Mouse (Mus musculus) forebrain, embryonic 16.5 days (tissue): Measurements from ENCODE around the gene Gm27021. TPM values are rescaled to one million over a fixed set of nuclear protein-coding genes. Genes with fewer than 3 reads are reported as not detected.
A peak's percentile ranks its signal among the peaks of the same experiment; 100 is the strongest.

Source experiments
- ATAC-seq: fragments of 200-750 bp; cut with Nextera tagmentation; 2 replicates; pipeline ENCODE4 v1.8.0; 2017; ENCODE audit warnings: mild to moderate bottlenecking, moderate library complexity
- H3K27ac ChIP-seq: fragments of 300-500 bp; sonication (generic); 2 replicates; pipeline ENCODE4 v1.5.1; 2014; ENCODE audit warnings: low read length, control low read depth
- H3K27me3 ChIP-seq: fragments of 300-500 bp; sonication (generic); replicated peaks from 2 replicates; pipeline ENCODE4 v1.6.1; 2014; ENCODE audit warnings: low read length; ENCODE audit not compliant: control insufficient read depth, insufficient read depth
- H3K36me3 ChIP-seq: fragments of 300-500 bp; sonication (generic); 2 replicates; pipeline ENCODE4 v1.6.1; 2014; ENCODE audit not compliant: control insufficient read depth, insufficient read depth
- H3K4me1 ChIP-seq: fragments of 300-500 bp; sonication (generic); replicated peaks from 2 replicates; pipeline ENCODE4 v1.6.1; 2014; ENCODE audit warnings: low read length; ENCODE audit not compliant: control insufficient read depth, insufficient read depth
- H3K4me2 ChIP-seq: fragments of 300-500 bp; sonication (generic); 2 replicates; pipeline ENCODE4 v1.6.1; 2014; ENCODE audit warnings: mild to moderate bottlenecking, low read length, control low read depth
- H3K4me3 ChIP-seq: fragments of 300-500 bp; sonication (generic); replicated peaks from 2 replicates; pipeline ENCODE4 v1.5.1; 2014; ENCODE audit warnings: mild to moderate bottlenecking, low read length, control low read depth
- H3K9ac ChIP-seq: fragments of 300-500 bp; sonication (generic); replicated peaks from 2 replicates; pipeline ENCODE4 v1.6.1; 2014; ENCODE audit warnings: low read depth, low read length, control low read depth
- H3K9me3 ChIP-seq: fragments of 300-500 bp; sonication (generic); 2 replicates; pipeline ENCODE4 v1.6.1; 2016; ENCODE audit warnings: low read length; ENCODE audit not compliant: control insufficient read depth
- WGBS: fragments of 180-500 bp; shearing (Covaris S2); extraction: QIAGEN DNeasy Blood & Tissue Kit; methylation state at CpG from one replicate; pipeline ENCODE4 v1.1.7; 2014; 5-methylcytosine and 5-hydroxymethylcytosine counted together
- polyA plus RNA-seq: library from polyadenylated mRNA; unstranded; fragments of >200 nt; fragmentation: Nextera tagmentation; extraction: Ambion mirVana; gene quantifications from 2 replicates; pipeline ENCODE4 v1.2.1, GENCODE M21; 2015

Gene Gm27021
- polyA plus RNA-seq, 1 experiment from 2014 or later: 5.5 TPM

GRCm38 (mm10) chr8:120562680-120563347, 105.1 kb downstream of the Gm27021 start:
- H3K9ac ChIP-seq: no peak overlapping the region
- ATAC-seq: no peak
- peaks cover 88% of the 10 kb centered on the region for H3K4me1 ChIP-seq
- 69% methylated on average over 18 of the region's 18 CpGs for WGBS
- no peaks in the 10 kb centered on the region for H3K27me3 ChIP-seq
- peaks cover 6% of the 10 kb centered on the region for H3K36me3 ChIP-seq
- peak overlapping the region; percentile 52 for H3K27ac ChIP-seq
- H3K4me3 ChIP-seq: no peak overlapping the region
- no peaks in the 10 kb centered on the region for H3K9me3 ChIP-seq
- no peak overlapping the region for H3K4me2 ChIP-seq

DNA sequence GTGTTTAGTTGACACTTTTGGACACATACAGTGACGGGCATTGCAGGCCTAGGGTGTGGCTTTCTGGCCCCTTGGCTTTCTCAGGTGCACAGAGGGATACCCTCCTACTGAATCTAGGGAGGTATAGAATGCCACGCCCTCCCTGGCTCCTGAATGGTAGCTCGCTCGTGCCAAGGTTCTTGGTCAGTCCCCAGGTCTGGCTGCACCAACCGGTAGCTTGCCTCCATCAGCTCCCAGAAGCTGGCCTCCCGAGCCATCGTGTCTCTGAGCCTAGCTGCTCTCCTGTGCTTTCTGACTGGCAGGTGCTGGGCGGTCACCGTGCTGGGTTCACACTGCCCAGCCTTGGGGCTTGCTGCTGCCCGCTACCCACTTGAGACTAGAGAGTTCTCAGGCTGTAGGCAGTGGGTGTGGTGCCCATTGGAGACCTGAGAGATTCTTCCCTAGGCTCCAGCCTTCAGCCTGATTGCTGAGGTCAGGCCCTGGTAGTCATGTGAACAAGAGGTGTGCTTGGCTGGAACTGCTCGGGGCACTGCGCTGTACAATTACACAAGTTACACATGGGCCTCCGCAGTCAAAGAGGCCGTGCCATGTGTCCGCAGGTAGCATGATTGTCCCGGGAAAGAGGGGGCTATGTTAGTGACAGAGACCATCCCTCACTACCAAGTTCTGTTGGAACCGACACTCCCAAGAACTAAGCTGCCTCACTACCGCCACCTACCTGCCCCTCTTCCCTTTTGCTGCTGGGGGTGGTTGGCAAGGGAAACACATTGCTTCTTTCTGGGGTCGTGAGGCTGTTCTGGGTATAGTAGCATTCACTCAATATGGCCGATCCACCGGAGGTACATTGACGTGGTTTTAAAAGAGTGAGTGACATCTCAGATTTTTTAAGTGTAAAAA, 106.1 kb downstream of the Gm27021 start:
- 76% methylated on average over 22 of the region's 22 CpGs for WGBS
- Histone ChIP-seq H3K27ac (no peak overlapping the region), H3K9ac (no peak overlapping the region)

GRCm38 (mm10) chr8:120560535-120560934, 107.3 kb downstream of the Gm27021 start:
- no peaks in the 10 kb centered on the region for H3K27me3 ChIP-seq
- H3K36me3 ChIP-seq: no peaks in the 10 kb centered on the region
- no peak overlapping the region for H3K4me3 ChIP-seq
- no peaks in the 10 kb centered on the region for H3K9me3 ChIP-seq
- no peak overlapping the region for H3K27ac ChIP-seq
- H3K4me2 ChIP-seq: no peak overlapping the region
- 77% methylated on average over 5 of the region's 5 CpGs for WGBS
- ATAC-seq: no peak
- no peak overlapping the region for H3K9ac ChIP-seq
- H3K4me1 ChIP-seq: peaks cover 100% of the 10 kb centered on the region

More for the DNA sequence above, 106.1 kb downstream of the Gm27021 start:
- Histone ChIP-seq H3K27me3 (no peaks in the 10 kb centered on the region), H3K9me3 (no peaks in the 10 kb centered on the region), H3K4me1 (peaks cover 97% of the 10 kb centered on the region), H3K4me2 (no peak overlapping the region), H3K36me3 (no peaks in the 10 kb centered on the region), H3K4me3 (no peak overlapping the region)
- no peak for ATAC-seq

GRCm38 (mm10) chr8:120559654-120560053, 108.2 kb downstream of the Gm27021 start:
- H3K27ac ChIP-seq: peak overlapping the region; percentile 65
- peak; percentile 46 for ATAC-seq
- H3K4me2 ChIP-seq: peak overlapping the region; percentile 6; the same call in 1 of the 2 replicates
- WGBS: 13% methylated on average over 11 of the region's 11 CpGs
- peaks cover 99% of the 10 kb centered on the region for H3K4me1 ChIP-seq
- no peaks in the 10 kb centered on the region for H3K36me3 ChIP-seq
- no peaks in the 10 kb centered on the region for H3K9me3 ChIP-seq
- no peak overlapping the region for H3K4me3 ChIP-seq
- H3K27me3 ChIP-seq: no peaks in the 10 kb centered on the region
- peak overlapping the region; percentile 41 for H3K9ac ChIP-seq

Other genes starting within 250 kb of the Gm27021 start
- 23.1 and 24.3 TPM in 2 replicates for gene Gins2, start 78.8 kb downstream of the Gm27021 start, polyA plus RNA-seq
- 8.4 and 11.0 TPM in 2 replicates for gene 1190005I06Rik, start 20.4 kb downstream of the Gm27021 start, polyA plus RNA-seq
- 935 and 953 TPM in 2 replicates for gene Cox4i1, start 143 bp upstream of the Gm27021 start, polyA plus RNA-seq
- gene Emc8, start 494 bp upstream of the Gm27021 start, polyA plus RNA-seq: 145 and 148 TPM in 2 replicates
- 3.6 and 4.2 TPM in 2 replicates for gene Irf8, start 68.3 kb upstream of the Gm27021 start, polyA plus RNA-seq